Mouse (Mus musculus) midbrain, embryonic 16.5 days (tissue): ENCODE data around the gene Txndc8. TPM values are rescaled to one million over a fixed set of nuclear protein-coding genes. Genes with fewer than 3 reads are reported as not detected.

ENCODE experiments used
- ATAC-seq: fragments of 200-750 bp; cut with Nextera tagmentation; 2 replicates; pipeline ENCODE4 v1.8.0; 2017; ENCODE audit warnings: moderate TSS enrichment
- H3K27ac ChIP-seq: fragments of 300-500 bp; sonication (generic); 2 replicates; pipeline ENCODE4 v1.5.1; 2014; ENCODE audit warnings: mild to moderate bottlenecking, low read length, mixed read lengths
- H3K27me3 ChIP-seq: fragments of 300-500 bp; sonication (generic); 2 replicates; pipeline ENCODE4 v1.6.1; 2014; ENCODE audit warnings: low read depth, low read length, mixed read lengths; ENCODE audit not compliant: control insufficient read depth, insufficient read depth
- H3K36me3 ChIP-seq: fragments of 300-500 bp; sonication (generic); 2 replicates; pipeline ENCODE4 v1.6.1; 2014; ENCODE audit warnings: mild to moderate bottlenecking, low read length, moderate library complexity, mixed read lengths; ENCODE audit not compliant: control insufficient read depth, insufficient read depth
- H3K4me1 ChIP-seq: fragments of 300-500 bp; sonication (generic); 2 replicates; pipeline ENCODE4 v1.6.1; 2014; ENCODE audit warnings: mild to moderate bottlenecking, low read length, mixed read lengths; ENCODE audit not compliant: control insufficient read depth, insufficient read depth
- H3K4me2 ChIP-seq: fragments of 300-500 bp; sonication (generic); 2 replicates; pipeline ENCODE4 v1.6.1; 2014; ENCODE audit warnings: mild to moderate bottlenecking, low read length, mixed read lengths
- H3K4me3 ChIP-seq: fragments of 300-500 bp; sonication (generic); 2 replicates; pipeline ENCODE4 v1.5.1; 2014; ENCODE audit warnings: low read depth, mild to moderate bottlenecking, low read length, moderate library complexity, mixed read lengths
- H3K9ac ChIP-seq: fragments of 300-500 bp; sonication (generic); 2 replicates; pipeline ENCODE4 v1.6.1; 2014; ENCODE audit warnings: low read depth, low read length, mixed read lengths
- H3K9me3 ChIP-seq: fragments of 300-500 bp; sonication (generic); replicated peaks from 2 replicates; pipeline ENCODE4 v1.6.1; 2014; ENCODE audit warnings: mild to moderate bottlenecking, low read length, mixed read lengths; ENCODE audit not compliant: control insufficient read depth, poor library complexity, severe bottlenecking
- WGBS: fragments of 180-500 bp; shearing (Covaris S2); extraction: QIAGEN DNeasy Blood & Tissue Kit; methylation state at CpG from one replicate; pipeline ENCODE4 v1.1.7; 2014; 5-methylcytosine and 5-hydroxymethylcytosine counted together
- polyA plus RNA-seq: library from polyadenylated mRNA; unstranded; fragments of >200 nt; fragmentation: Nextera tagmentation; extraction: Ambion mirVana; gene quantifications from 2 replicates; pipeline ENCODE4 v1.2.1, GENCODE M21; 2015

Gene Txndc8
- polyA plus RNA-seq, result not detected in 2 replicates

GRCm38 (mm10) chr4:58009024-58009423 is at the start of gene Txndc8:
TSS of gene Txndc8 (minus strand) at chr4:58009124.
- no peak within 1 kb of the TSS for H3K9ac ChIP-seq
- WGBS, result 92% methylated on average over 5 of the region's 5 CpGs

GRCm38 (mm10) chr4:58055653-58056052 is 46.7 kb upstream of the Txndc8 start:
- H3K4me3 ChIP-seq, result no peak overlapping the region
- peaks cover 2% of the 10 kb centered on the region; the same call in 1 of the 2 replicates for H3K4me1 ChIP-seq
- no peaks in the 10 kb centered on the region for H3K36me3 ChIP-seq
- no peak overlapping the region for H3K27ac ChIP-seq
- ATAC-seq, result no peak
- no peaks in the 10 kb centered on the region for H3K9me3 ChIP-seq
- H3K4me2 ChIP-seq, result no peak overlapping the region
- no peak overlapping the region for H3K9ac ChIP-seq
- H3K27me3 ChIP-seq, result no peaks in the 10 kb centered on the region

More at GRCm38 (mm10) chr4:58009024-58009423, at the start of gene Txndc8:
- Histone ChIP-seq H3K27ac (no peak within 1 kb of the TSS), H3K4me1 (no peaks in the 10 kb centered on the region), H3K4me2 (no peak within 1 kb of the TSS), H3K9me3 (no peaks in the 10 kb centered on the region), H3K4me3 (no peak within 1 kb of the TSS), H3K27me3 (no peaks in the 10 kb centered on the region), H3K36me3 (no peaks in the 10 kb centered on the region)
- no peak for ATAC-seq

- no peaks in the 10 kb centered on the region for H3K36me3 ChIP-seq
- ATAC-seq, result no peak
- no peak overlapping the region for H3K27ac ChIP-seq
- peaks cover 4% of the 10 kb centered on the region; the same call in 1 of the 2 replicates for H3K4me1 ChIP-seq
- 72% methylated on average over 5 of the region's 5 CpGs for WGBS
- H3K4me2 ChIP-seq, result no peak overlapping the region
- no peak overlapping the region for H3K9ac ChIP-seq
- no peaks in the 10 kb centered on the region for H3K9me3 ChIP-seq
- no peak overlapping the region for H3K4me3 ChIP-seq
- no peaks in the 10 kb centered on the region for H3K27me3 ChIP-seq
Measured at GRCm38 (mm10) chr4:58054441-58054840, 45.5 kb upstream of the Txndc8 start.

- ATAC-seq, result peak; percentile 66
- Histone ChIP-seq H3K4me3 (no peak overlapping the region), H3K9me3 (no peaks in the 10 kb centered on the region), H3K27me3 (no peaks in the 10 kb centered on the region), H3K27ac (0 out of 2 replicates have a peak overlapping the region, but pooled peaks have one; percentile 18), H3K36me3 (no peaks in the 10 kb centered on the region), H3K9ac (no peak overlapping the region), H3K4me2 (no peak overlapping the region), H3K4me1 (peaks cover 4% of the 10 kb centered on the region; the same call in 1 of the 2 replicates)
- WGBS, result 44% methylated on average over 8 of the region's 8 CpGs
Measured at GRCm38 (mm10) chr4:58050746-58051145, 41.8 kb upstream of the Txndc8 start.

GRCm38 (mm10) chr4:58050276-58050675 is 41.4 kb upstream of the Txndc8 start:
- WGBS, result 78% methylated on average over 8 of the region's 8 CpGs
- Histone ChIP-seq H3K9ac (no peak overlapping the region), H3K4me3 (no peak overlapping the region), H3K4me2 (no peak overlapping the region), H3K27ac (peak overlapping the region; percentile 18; the same call in 1 of the 2 replicates), H3K4me1 (peaks cover 4% of the 10 kb centered on the region; the same call in 1 of the 2 replicates), H3K36me3 (no peaks in the 10 kb centered on the region), H3K27me3 (no peaks in the 10 kb centered on the region), H3K9me3 (no peaks in the 10 kb centered on the region)
- ATAC-seq, result peak; percentile 70; the same call in 1 of the 2 replicates

- H3K27ac ChIP-seq, result no peak overlapping the region
- no peak overlapping the region for H3K9ac ChIP-seq
- H3K27me3 ChIP-seq, result no peaks in the 10 kb centered on the region
- no peaks in the 10 kb centered on the region for H3K9me3 ChIP-seq
- WGBS, result 88% methylated on average over 6 of the region's 6 CpGs
- H3K4me3 ChIP-seq, result no peak overlapping the region
- H3K4me1 ChIP-seq, result no peaks in the 10 kb centered on the region
- H3K36me3 ChIP-seq, result no peaks in the 10 kb centered on the region
- H3K4me2 ChIP-seq, result no peak overlapping the region
- no peak for ATAC-seq
Measured at GRCm38 (mm10) chr4:58044833-58045232, 35.9 kb upstream of the Txndc8 start.

- Histone ChIP-seq H3K9me3 (no peaks in the 10 kb centered on the region), H3K4me2 (no peak overlapping the region), H3K36me3 (no peaks in the 10 kb centered on the region), H3K4me1 (no peaks in the 10 kb centered on the region), H3K27me3 (no peaks in the 10 kb centered on the region), H3K4me3 (no peak overlapping the region), H3K27ac (no peak overlapping the region), H3K9ac (no peak overlapping the region)
- 89% methylated on average over 3 of the region's 3 CpGs for WGBS
- ATAC-seq, result no peak
Measured at GRCm38 (mm10) chr4:58044356-58044755, 35.4 kb upstream of the Txndc8 start.

- Histone ChIP-seq H3K36me3 (no peaks in the 10 kb centered on the region), H3K4me3 (no peak overlapping the region), H3K27me3 (no peaks in the 10 kb centered on the region), H3K9me3 (no peaks in the 10 kb centered on the region), H3K4me1 (no peaks in the 10 kb centered on the region), H3K27ac (no peak overlapping the region), H3K9ac (no peak overlapping the region), H3K4me2 (no peak overlapping the region)
- no peak for ATAC-seq
- WGBS, result 63% methylated on average over 2 of the region's 2 CpGs
Measured at GRCm38 (mm10) chr4:58040093-58040492, 31.2 kb upstream of the Txndc8 start.

GRCm38 (mm10) chr4:58037096-58037705 is 28.3 kb upstream of the Txndc8 start:
- Histone ChIP-seq H3K27me3 (no peaks in the 10 kb centered on the region), H3K4me1 (no peaks in the 10 kb centered on the region), H3K9me3 (no peaks in the 10 kb centered on the region), H3K4me3 (no peak overlapping the region), H3K36me3 (no peaks in the 10 kb centered on the region), H3K4me2 (no peak overlapping the region), H3K27ac (no peak overlapping the region), H3K9ac (no peak overlapping the region)
- WGBS, result 90% methylated on average over 6 of the region's 6 CpGs
- no peak for ATAC-seq
